Mouse (Mus musculus) neural tube, embryonic 11.5 days (tissue): ENCODE results near the gene Notch2. TPM values are rescaled to one million over a fixed set of nuclear protein-coding genes. Genes with fewer than 3 reads are reported as not detected.
"Not testable (repeated sequence)": the region's sequence is repeated elsewhere in the genome, so short reads cannot be mapped to it uniquely, and the experiment has no call there.

Experiments
- ATAC-seq: fragments of 200-750 bp; cut with Nextera tagmentation; 2 replicates; pipeline ENCODE4 v1.8.0; 2017; ENCODE audit warnings: moderate number of reproducible peaks, mild to moderate bottlenecking, moderate TSS enrichment, moderate library complexity; ENCODE audit not compliant: insufficient read depth, low FRiP score, low TSS enrichment
- DNase-seq: peaks from one replicate; pipeline ENCODE4 v3.0.0-alpha.2; 2015; ENCODE audit warnings: low spot score
- H3K27ac ChIP-seq: fragments of 300-500 bp; sonication (generic); 2 replicates; pipeline ENCODE4 v1.5.1; 2014; ENCODE audit warnings: low read depth, mild to moderate bottlenecking, low read length
- H3K27me3 ChIP-seq: fragments of 300-500 bp; sonication (generic); 2 replicates; pipeline ENCODE4 v1.6.1; 2014; ENCODE audit warnings: mild to moderate bottlenecking, low read length, mixed read lengths; ENCODE audit not compliant: control insufficient read depth, insufficient read depth
- H3K36me3 ChIP-seq: fragments of 300-500 bp; sonication (generic); 2 replicates; pipeline ENCODE4 v1.6.1; 2014; ENCODE audit warnings: mild to moderate bottlenecking, low read length, moderate library complexity, mixed read lengths; ENCODE audit not compliant: control insufficient read depth, insufficient read depth
- H3K4me1 ChIP-seq: fragments of 300-500 bp; sonication (generic); 2 replicates; pipeline ENCODE4 v1.6.1; 2014; ENCODE audit warnings: low read length, mixed read lengths; ENCODE audit not compliant: control insufficient read depth, insufficient read depth
- H3K4me2 ChIP-seq: fragments of 300-500 bp; sonication (generic); 2 replicates; pipeline ENCODE4 v1.6.1; 2014; ENCODE audit warnings: low read depth, mild to moderate bottlenecking, moderate library complexity
- H3K4me3 ChIP-seq: fragments of 300-500 bp; sonication (generic); 2 replicates; pipeline ENCODE4 v1.5.1; 2014; ENCODE audit warnings: low read depth, low read length
- H3K9ac ChIP-seq: fragments of 300-500 bp; sonication (generic); 2 replicates; pipeline ENCODE4 v1.6.1; 2014; ENCODE audit warnings: mild to moderate bottlenecking, low read length
- H3K9me3 ChIP-seq: fragments of 300-500 bp; sonication (generic); 2 replicates; pipeline ENCODE4 v1.6.1; 2016; ENCODE audit warnings: low read length; ENCODE audit not compliant: control insufficient read depth
- WGBS: fragments of 180-500 bp; shearing (Covaris S2); extraction: QIAGEN DNeasy Blood & Tissue Kit; methylation state at CpG from one replicate; pipeline ENCODE4 v1.1.7; 2014; 5-methylcytosine and 5-hydroxymethylcytosine counted together
- polyA plus RNA-seq: library from polyadenylated mRNA; unstranded; fragments of >200 nt; fragmentation: Nextera tagmentation; extraction: Ambion mirVana; gene quantifications from 2 replicates; pipeline ENCODE4 v1.2.1, GENCODE M21; 2014

Notch2 gene
- polyA plus RNA-seq, 1 experiment from 2014 or later: 24.6 TPM

DNA sequence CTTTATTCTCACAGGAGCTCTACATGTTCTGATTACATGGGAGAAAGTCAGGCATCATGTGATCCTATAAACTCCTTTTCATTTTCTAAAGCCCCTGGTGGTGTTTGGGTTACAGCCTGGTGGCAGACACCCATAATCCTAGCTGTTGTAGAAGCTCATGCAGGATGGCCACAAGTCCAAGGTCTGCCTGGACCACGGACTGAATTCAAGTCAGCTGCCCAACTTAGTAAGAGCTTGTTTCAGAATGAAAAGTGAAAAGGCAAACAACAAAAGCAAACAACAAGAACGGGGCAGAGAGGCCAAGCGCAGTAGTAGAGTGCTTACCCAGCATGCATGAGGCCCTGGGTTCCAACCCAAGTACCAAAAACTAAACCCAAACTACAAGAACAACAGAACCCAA is 95.5 kb downstream of the Notch2 start:
- WGBS: 94% methylated on average over 3 of the region's 3 CpGs
- DNase-seq (no peak), ATAC-seq (no peak)
- H3K27ac ChIP-seq: no peak overlapping the region
- H3K4me2 ChIP-seq: no peak overlapping the region
- H3K9ac ChIP-seq: no peak overlapping the region
- H3K36me3 ChIP-seq: peaks cover 3% of the 10 kb centered on the region
- H3K4me3 ChIP-seq: no peak overlapping the region
- H3K9me3 ChIP-seq: no peaks in the 10 kb centered on the region
- peaks cover 26% of the 10 kb centered on the region for H3K4me1 ChIP-seq
- H3K27me3 ChIP-seq: no peaks in the 10 kb centered on the region

DNA sequence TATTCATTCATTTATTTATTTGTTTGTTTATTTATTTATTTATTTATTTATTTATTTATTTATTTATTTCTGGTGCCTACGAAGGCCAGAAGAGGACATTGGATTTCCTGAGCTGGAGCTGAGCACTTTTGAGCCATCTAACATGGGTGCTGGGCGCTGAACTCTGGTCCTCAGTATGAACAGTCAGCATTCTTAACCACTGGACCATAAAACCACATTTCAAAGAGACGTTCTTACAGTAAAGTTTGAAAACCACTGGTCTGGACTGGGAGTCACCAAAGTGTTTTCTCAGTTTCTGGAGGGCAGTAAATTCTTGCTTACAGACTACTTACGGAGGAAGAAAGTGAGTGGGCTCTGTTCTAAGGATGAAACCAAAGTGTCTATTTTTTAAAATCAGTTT is 97.3 kb downstream of the Notch2 start:
- Histone ChIP-seq H3K36me3 (peaks cover 5% of the 10 kb centered on the region), H3K27me3 (no peaks in the 10 kb centered on the region), H3K4me3 (no peak overlapping the region), H3K9ac (no peak overlapping the region), H3K4me1 (peaks cover 13% of the 10 kb centered on the region), H3K27ac (no peak overlapping the region), H3K4me2 (no peak overlapping the region), H3K9me3 (no peaks in the 10 kb centered on the region)
- ATAC-seq (no peak), DNase-seq (no peak)
- 82% methylated on average over 4 of the region's 4 CpGs for WGBS

GRCm38 (mm10) chr3:98118252-98118651 is 104.9 kb downstream of the Notch2 start:
- no peak overlapping the region for H3K27ac ChIP-seq
- H3K4me1 ChIP-seq: peaks cover 7% of the 10 kb centered on the region
- peaks cover 16% of the 10 kb centered on the region for H3K36me3 ChIP-seq
- DNase-seq: no peak
- no peak for ATAC-seq
- H3K4me3 ChIP-seq: no peak overlapping the region
- no peaks in the 10 kb centered on the region for H3K27me3 ChIP-seq
- no peak overlapping the region for H3K9ac ChIP-seq
- WGBS: 92% methylated on average over 3 of the region's 3 CpGs
- H3K4me2 ChIP-seq: no peak overlapping the region
- H3K9me3 ChIP-seq: no peaks in the 10 kb centered on the region

- 74% methylated on average over 6 of the region's 6 CpGs for WGBS
- ATAC-seq: no peak
- DNase-seq: no peak
- H3K4me1 ChIP-seq: peaks cover 7% of the 10 kb centered on the region
- no peak overlapping the region for H3K9ac ChIP-seq
- no peaks in the 10 kb centered on the region for H3K9me3 ChIP-seq
- H3K4me2 ChIP-seq: no peak overlapping the region
- peaks cover 18% of the 10 kb centered on the region for H3K36me3 ChIP-seq
- H3K27me3 ChIP-seq: no peaks in the 10 kb centered on the region
- H3K27ac ChIP-seq: no peak overlapping the region
- H3K4me3 ChIP-seq: no peak overlapping the region
Observed at GRCm38 (mm10) chr3:98119338-98119737, 106.0 kb downstream of the Notch2 start.

DNA sequence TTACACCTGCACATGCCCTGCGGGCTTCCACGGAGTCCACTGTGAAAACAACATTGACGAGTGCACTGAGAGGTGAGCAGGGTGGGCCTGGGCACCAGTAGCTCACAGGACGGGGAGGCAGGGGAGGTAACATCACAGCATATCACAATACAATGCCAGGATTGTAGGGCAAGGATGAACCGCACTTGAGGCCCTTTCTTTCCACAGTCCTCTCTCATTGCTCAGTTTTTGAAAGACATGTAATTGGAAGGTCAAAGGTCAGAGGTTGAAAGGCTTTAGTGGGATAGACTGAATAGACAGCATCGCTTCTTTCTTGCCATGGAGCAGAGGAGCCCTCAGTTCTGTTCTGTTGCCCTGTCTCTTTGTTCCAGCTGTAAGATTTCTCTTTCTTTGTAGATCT is 107.6 kb downstream of the Notch2 start:
- Histone ChIP-seq H3K4me1 (peaks cover 7% of the 10 kb centered on the region), H3K4me3 (no peak overlapping the region), H3K9ac (no peak overlapping the region), H3K36me3 (peaks cover 19% of the 10 kb centered on the region), H3K4me2 (no peak overlapping the region), H3K9me3 (no peaks in the 10 kb centered on the region), H3K27me3 (no peaks in the 10 kb centered on the region), H3K27ac (no peak overlapping the region)
- WGBS: 29% methylated on average over 6 of the region's 6 CpGs
- ATAC-seq: no peak
- no peak for DNase-seq

DNA sequence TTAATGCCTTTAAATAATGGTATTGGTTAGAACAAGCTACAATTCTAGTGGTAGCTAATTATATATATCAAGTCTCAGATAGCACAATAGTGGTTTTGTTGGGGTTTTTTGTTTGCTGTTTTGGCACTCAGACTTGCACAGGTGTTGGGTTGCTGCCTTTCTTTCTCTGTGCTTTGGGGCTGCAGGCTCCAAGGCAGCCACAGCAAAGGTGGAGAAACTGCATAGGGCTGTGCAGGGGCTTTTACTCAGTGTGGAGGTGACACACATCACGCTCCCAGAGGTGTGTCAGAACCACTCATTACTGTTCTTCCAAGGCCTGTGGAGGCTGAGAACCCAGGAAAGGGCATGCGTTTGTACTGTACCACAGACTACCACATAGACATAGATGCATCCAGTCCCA is 114.4 kb downstream of the Notch2 start:
- Histone ChIP-seq H3K4me3 (no peak overlapping the region), H3K36me3 (peaks cover 8% of the 10 kb centered on the region), H3K27me3 (no peaks in the 10 kb centered on the region), H3K27ac (no peak overlapping the region), H3K9ac (no peak overlapping the region), H3K4me1 (no peaks in the 10 kb centered on the region), H3K9me3 (no peaks in the 10 kb centered on the region), H3K4me2 (no peak overlapping the region)
- no peak for DNase-seq
- no peak for ATAC-seq
- WGBS: 91% methylated on average over 2 of the region's 2 CpGs

DNA sequence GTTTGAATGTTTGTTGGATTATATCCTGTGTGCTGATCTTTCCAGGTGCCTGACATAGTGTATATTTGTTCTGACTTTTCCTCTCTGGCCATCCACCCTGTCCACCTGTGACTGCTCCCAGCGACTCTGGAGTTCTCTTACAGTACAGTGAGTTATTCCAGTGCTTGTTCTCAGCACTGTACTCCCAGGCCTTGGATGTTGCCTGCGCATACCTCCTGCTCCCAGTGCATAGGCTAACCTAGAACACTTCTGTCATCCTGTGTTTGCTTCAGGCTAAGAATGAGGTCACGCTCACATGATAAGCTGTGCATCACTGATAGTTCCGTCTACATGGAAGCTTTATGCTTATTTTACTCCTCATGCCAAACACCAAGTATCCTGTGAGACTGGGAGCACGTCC is 115.4 kb downstream of the Notch2 start:
- no peak overlapping the region for H3K4me3 ChIP-seq
- no peaks in the 10 kb centered on the region for H3K27me3 ChIP-seq
- peaks cover 8% of the 10 kb centered on the region for H3K36me3 ChIP-seq
- DNase-seq (no peak), ATAC-seq (no peak)
- H3K9me3 ChIP-seq: no peaks in the 10 kb centered on the region
- 92% methylated on average over 5 of the region's 5 CpGs for WGBS
- no peaks in the 10 kb centered on the region for H3K4me1 ChIP-seq
- no peak overlapping the region for H3K4me2 ChIP-seq
- H3K9ac ChIP-seq: no peak overlapping the region
- H3K27ac ChIP-seq: no peak overlapping the region

DNA sequence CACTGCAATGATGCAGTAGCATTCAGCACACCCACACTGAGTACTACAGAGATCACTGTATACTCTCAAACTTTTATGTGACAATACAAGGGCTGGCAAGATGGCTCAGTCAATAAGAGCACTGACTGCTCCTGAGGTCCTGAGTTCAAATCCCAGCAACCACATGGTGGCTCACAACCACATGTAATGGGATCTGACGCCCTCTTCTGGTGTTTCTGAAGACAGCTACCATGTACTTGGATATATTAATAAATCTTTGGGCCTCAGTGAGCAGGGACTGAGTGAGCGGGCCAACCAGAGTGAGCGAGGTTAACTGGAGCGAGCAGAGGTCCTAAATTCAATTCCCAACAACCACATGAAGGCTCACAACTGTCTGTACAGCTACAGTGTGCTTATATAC is 118.8 kb downstream of the Notch2 start:
- ATAC-seq, H3K9me3 ChIP-seq, H3K4me1 ChIP-seq, DNase-seq, H3K36me3 ChIP-seq, H3K27me3 ChIP-seq, H3K4me2 ChIP-seq, H3K27ac ChIP-seq, H3K9ac ChIP-seq, H3K4me3 ChIP-seq: not testable (repeated sequence)
- WGBS: 91% methylated on average over 4 of the region's 4 CpGs

DNA sequence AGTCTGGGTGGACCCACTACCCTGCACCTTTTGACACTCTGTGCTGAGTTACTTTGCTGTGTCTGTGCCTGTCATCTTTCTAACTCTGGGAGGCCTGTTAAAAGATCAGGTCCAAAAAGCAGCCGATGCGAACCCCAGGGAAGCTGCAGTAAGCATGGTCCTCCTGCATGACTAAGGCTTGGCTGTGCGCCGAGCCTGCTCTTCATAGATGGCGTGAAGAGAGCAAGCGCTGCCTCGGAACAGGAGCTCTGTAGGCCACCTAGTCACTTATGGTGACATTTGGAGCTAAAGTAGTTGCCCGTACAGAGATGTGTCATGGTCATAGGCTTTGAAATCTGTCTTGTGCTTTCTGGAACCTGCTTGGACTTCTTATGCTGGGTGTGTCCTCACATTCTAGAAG is 119.3 kb downstream of the Notch2 start:
- H3K4me1 ChIP-seq: no peaks in the 10 kb centered on the region
- H3K27me3 ChIP-seq: no peaks in the 10 kb centered on the region
- DNase-seq: no peak
- H3K9ac ChIP-seq: no peak overlapping the region
- H3K9me3 ChIP-seq: no peaks in the 10 kb centered on the region
- no peak overlapping the region for H3K4me3 ChIP-seq
- no peak for ATAC-seq
- no peak overlapping the region for H3K4me2 ChIP-seq
- no peak overlapping the region for H3K27ac ChIP-seq
- peaks cover 9% of the 10 kb centered on the region for H3K36me3 ChIP-seq
- 97% methylated on average over 8 of the region's 8 CpGs for WGBS
